Mouse (Mus musculus) kidney, embryonic 16.5 days (tissue): ENCODE measurements around the gene Sdk2. TPM values are rescaled to one million over a fixed set of nuclear protein-coding genes. Genes with fewer than 3 reads are reported as not detected.

Experiments used
- ATAC-seq: fragments of 200-750 bp; cut with Nextera tagmentation; 2 replicates; pipeline ENCODE4 v1.8.0; 2017; ENCODE audit warnings: moderate TSS enrichment; ENCODE audit not compliant: low FRiP score, low TSS enrichment
- H3K27ac ChIP-seq: fragments of 300-500 bp; sonication (generic); 2 replicates; pipeline ENCODE4 v1.5.1; 2014; ENCODE audit warnings: low read length
- H3K27me3 ChIP-seq: fragments of 300-500 bp; sonication (generic); 2 replicates; pipeline ENCODE4 v1.6.1; 2014; ENCODE audit warnings: low read length, control low read depth, mixed read lengths; ENCODE audit not compliant: insufficient read depth
- H3K36me3 ChIP-seq: fragments of 300-500 bp; sonication (generic); 2 replicates; pipeline ENCODE4 v1.6.1; 2014; ENCODE audit warnings: low read length, control low read depth, mixed read lengths; ENCODE audit not compliant: insufficient read depth
- H3K4me1 ChIP-seq: fragments of 300-500 bp; sonication (generic); 2 replicates; pipeline ENCODE4 v1.6.1; 2014; ENCODE audit warnings: low read length, control low read depth, mixed read lengths; ENCODE audit not compliant: insufficient read depth
- H3K4me2 ChIP-seq: fragments of 300-500 bp; sonication (generic); replicated peaks from 2 replicates; pipeline ENCODE4 v1.6.1; 2014; ENCODE audit warnings: low read depth, low read length
- H3K4me3 ChIP-seq: fragments of 300-500 bp; sonication (generic); 2 replicates; pipeline ENCODE4 v1.5.1; 2014; ENCODE audit warnings: mild to moderate bottlenecking, low read length
- H3K9ac ChIP-seq: fragments of 300-500 bp; sonication (generic); replicated peaks from 2 replicates; pipeline ENCODE4 v1.6.1; 2014; ENCODE audit warnings: low read length
- H3K9me3 ChIP-seq: fragments of 300-500 bp; sonication (generic); 2 replicates; pipeline ENCODE4 v1.6.1; 2016; ENCODE audit warnings: low read length, control low read depth
- WGBS: fragments of 180-500 bp; shearing (Covaris S2); extraction: QIAGEN DNeasy Blood & Tissue Kit; methylation state at CpG from one replicate; pipeline ENCODE4 v1.1.7; 2014; 5-methylcytosine and 5-hydroxymethylcytosine counted together
- polyA plus RNA-seq: library from polyadenylated mRNA; unstranded; fragments of >200 nt; fragmentation: Nextera tagmentation; extraction: Ambion mirVana; gene quantifications from 2 replicates; pipeline ENCODE4 v1.2.1, GENCODE M21; 2015

The Sdk2 gene
- polyA plus RNA-seq, 1 experiment from 2014 or later: 2.8 TPM

GRCm38 (mm10) chr11:113737553-113737854, 329.3 kb downstream of the Sdk2 start:
- no peak overlapping the region for H3K27ac ChIP-seq
- 65% methylated on average over 3 of the region's 3 CpGs for WGBS

GRCm38 (mm10) chr11:113736848-113737552, 329.8 kb downstream of the Sdk2 start:
- Histone ChIP-seq H3K9ac (no peak overlapping the region), H3K27me3 (no peaks in the 10 kb centered on the region), H3K36me3 (0 out of 2 replicates have a peak, but pooled peaks cover 2% of the 10 kb centered on the region), H3K9me3 (no peaks in the 10 kb centered on the region), H3K4me2 (no peak overlapping the region), H3K27ac (no peak overlapping the region), H3K4me3 (no peak overlapping the region), H3K4me1 (peaks cover 74% of the 10 kb centered on the region)
- 67% methylated on average over 11 of the region's 11 CpGs for WGBS
- ATAC-seq: no peak

More at GRCm38 (mm10) chr11:113737553-113737854, 329.3 kb downstream of the Sdk2 start:
- H3K4me2 ChIP-seq: no peak overlapping the region
- ATAC-seq: no peak
- H3K4me1 ChIP-seq: peaks cover 69% of the 10 kb centered on the region
- no peaks in the 10 kb centered on the region for H3K9me3 ChIP-seq
- no peaks in the 10 kb centered on the region for H3K27me3 ChIP-seq
- 0 out of 2 replicates have a peak, but pooled peaks cover 5% of the 10 kb centered on the region for H3K36me3 ChIP-seq
- H3K9ac ChIP-seq: no peak overlapping the region
- no peak overlapping the region for H3K4me3 ChIP-seq

GRCm38 (mm10) chr11:113735151-113735550, 331.7 kb downstream of the Sdk2 start:
- Histone ChIP-seq H3K4me3 (no peak overlapping the region), H3K27me3 (no peaks in the 10 kb centered on the region), H3K36me3 (no peaks in the 10 kb centered on the region), H3K9ac (no peak overlapping the region; the same call in 1 of the 2 replicates), H3K4me2 (no peak overlapping the region), H3K9me3 (no peaks in the 10 kb centered on the region), H3K4me1 (peaks cover 91% of the 10 kb centered on the region), H3K27ac (peak overlapping the region; percentile 89)
- 58% methylated on average over 6 of the region's 6 CpGs for WGBS
- ATAC-seq: peak; percentile 47; the same call in 1 of the 2 replicates

GRCm38 (mm10) chr11:113733631-113734364, 333.0 kb downstream of the Sdk2 start:
- peaks cover 94% of the 10 kb centered on the region for H3K4me1 ChIP-seq
- 32% methylated on average over 6 of the region's 6 CpGs for WGBS
- no peaks in the 10 kb centered on the region for H3K9me3 ChIP-seq
- peak overlapping the region; percentile 89 for H3K27ac ChIP-seq
- H3K9ac ChIP-seq: peak overlapping the region; percentile 52
- no peak overlapping the region for H3K4me2 ChIP-seq
- H3K27me3 ChIP-seq: no peaks in the 10 kb centered on the region
- peak; percentile 87 for ATAC-seq
- H3K4me3 ChIP-seq: no peak overlapping the region
- peaks cover 4% of the 10 kb centered on the region; the same call in 1 of the 2 replicates for H3K36me3 ChIP-seq

GRCm38 (mm10) chr11:113731945-113732612, 334.8 kb downstream of the Sdk2 start:
- no peak for ATAC-seq
- Histone ChIP-seq H3K4me2 (no peak overlapping the region), H3K27me3 (no peaks in the 10 kb centered on the region), H3K9me3 (no peaks in the 10 kb centered on the region), H3K36me3 (peaks cover 19% of the 10 kb centered on the region), H3K27ac (peak overlapping the region; percentile 89; the same call in 1 of the 2 replicates), H3K4me3 (no peak overlapping the region), H3K9ac (no peak overlapping the region), H3K4me1 (peaks cover 93% of the 10 kb centered on the region)
- WGBS: 86% methylated on average over 10 of the region's 10 CpGs

- Histone ChIP-seq H3K4me2 (no peak overlapping the region), H3K9ac (0 out of 2 replicates have a peak overlapping the region, but pooled peaks have one; percentile 37), H3K9me3 (no peaks in the 10 kb centered on the region), H3K27me3 (no peaks in the 10 kb centered on the region), H3K27ac (no peak overlapping the region), H3K4me1 (peaks cover 96% of the 10 kb centered on the region), H3K36me3 (peaks cover 29% of the 10 kb centered on the region), H3K4me3 (no peak overlapping the region)
- 51% methylated on average over 3 of the region's 3 CpGs for WGBS
- ATAC-seq: no peak
Observed at GRCm38 (mm10) chr11:113730879-113731278, 336.0 kb downstream of the Sdk2 start.

- ATAC-seq: no peak
- Histone ChIP-seq H3K9ac (no peak overlapping the region), H3K4me3 (no peak overlapping the region), H3K27ac (peak overlapping the region; percentile 19), H3K36me3 (peaks cover 30% of the 10 kb centered on the region), H3K9me3 (no peaks in the 10 kb centered on the region), H3K4me2 (no peak overlapping the region; the same call in 1 of the 2 replicates), H3K27me3 (no peaks in the 10 kb centered on the region), H3K4me1 (peaks cover 95% of the 10 kb centered on the region)
- 18% methylated on average over 8 of the region's 8 CpGs for WGBS
Observed at GRCm38 (mm10) chr11:113729917-113730316, 336.9 kb downstream of the Sdk2 start.

GRCm38 (mm10) chr11:113729239-113729638, 337.6 kb downstream of the Sdk2 start:
- Histone ChIP-seq H3K9me3 (no peaks in the 10 kb centered on the region), H3K4me3 (no peak overlapping the region), H3K4me2 (no peak overlapping the region), H3K4me1 (peaks cover 88% of the 10 kb centered on the region), H3K9ac (no peak overlapping the region), H3K27ac (peak overlapping the region; percentile 19), H3K36me3 (peaks cover 33% of the 10 kb centered on the region), H3K27me3 (no peaks in the 10 kb centered on the region)
- no peak; the same call in 1 of the 2 replicates for ATAC-seq
- 48% methylated on average over 21 of the region's 21 CpGs for WGBS

GRCm38 (mm10) chr11:113727992-113728391, 338.9 kb downstream of the Sdk2 start:
- peaks cover 33% of the 10 kb centered on the region for H3K36me3 ChIP-seq
- no peak for ATAC-seq
- WGBS: 47% methylated on average over 6 of the region's 6 CpGs
- peaks cover 77% of the 10 kb centered on the region for H3K4me1 ChIP-seq
- H3K9ac ChIP-seq: peak overlapping the region; percentile 35; the same call in 1 of the 2 replicates
- H3K9me3 ChIP-seq: no peaks in the 10 kb centered on the region
- H3K4me3 ChIP-seq: no peak overlapping the region
- no peak overlapping the region for H3K4me2 ChIP-seq
- peak overlapping the region; percentile 74 for H3K27ac ChIP-seq
- no peaks in the 10 kb centered on the region for H3K27me3 ChIP-seq
